Mouse (Mus musculus) heart, postnatal 0 days (tissue): ENCODE results near the gene Cotl1. TPM values are rescaled to one million over a fixed set of nuclear protein-coding genes. Genes with fewer than 3 reads are reported as not detected.

ENCODE experiments used
- ATAC-seq: fragments of 200-750 bp; cut with Nextera tagmentation; 2 replicates; pipeline ENCODE4 v1.8.0; 2017; ENCODE audit warnings: low read depth, moderate number of reproducible peaks, moderate library complexity; ENCODE audit not compliant: insufficient read depth
- DNase-seq: peaks from one replicate; pipeline ENCODE4 v3.0.0-alpha.2; 2016; ENCODE audit warnings: low spot score
- H3K27ac ChIP-seq: fragments of 300-500 bp; sonication (generic); 2 replicates; pipeline ENCODE4 v1.5.1; 2014; ENCODE audit warnings: low read depth, mild to moderate bottlenecking
- H3K27me3 ChIP-seq: fragments of 300-500 bp; sonication (generic); 2 replicates; pipeline ENCODE4 v1.6.1; 2014; ENCODE audit warnings: low read length, mixed read lengths; ENCODE audit not compliant: control insufficient read depth, insufficient read depth
- H3K36me3 ChIP-seq: fragments of 300-500 bp; sonication (generic); replicated peaks from 2 replicates; pipeline ENCODE4 v1.6.1; 2014; ENCODE audit warnings: low read length, mixed read lengths; ENCODE audit not compliant: control insufficient read depth, insufficient read depth
- H3K4me1 ChIP-seq: fragments of 300-500 bp; sonication (generic); 2 replicates; pipeline ENCODE4 v1.6.1; 2014; ENCODE audit warnings: antibody characterized with exemption; ENCODE audit not compliant: control insufficient read depth, insufficient read depth
- H3K4me2 ChIP-seq: fragments of 300-500 bp; sonication (generic); 2 replicates; pipeline ENCODE4 v1.6.1; 2014; ENCODE audit warnings: low read depth, mild to moderate bottlenecking, low read length, moderate library complexity
- H3K4me3 ChIP-seq: fragments of 300-500 bp; sonication (generic); 2 replicates; pipeline ENCODE4 v1.5.1; 2014; ENCODE audit warnings: low read depth, low read length
- H3K9ac ChIP-seq: fragments of 300-500 bp; sonication (generic); replicated peaks from 2 replicates; pipeline ENCODE4 v1.6.1; 2014; ENCODE audit warnings: low read depth, low read length, mixed read lengths
- H3K9me3 ChIP-seq: fragments of 300-500 bp; sonication (generic); replicated peaks from 2 replicates; pipeline ENCODE4 v1.6.1; 2016; ENCODE audit warnings: low read length; ENCODE audit not compliant: control insufficient read depth
- CTCF ChIP-seq: IDR thresholded peaks from 2 replicates; pipeline ENCODE4 v1.5.1; 2016; ENCODE audit warnings: antibody characterized with exemption, control low read depth, low read depth
- EP300 ChIP-seq: IDR thresholded peaks from 2 replicates; pipeline ENCODE4 v1.6.1; 2016; ENCODE audit warnings: antibody characterized with exemption, low read depth
- WGBS: fragments of 180-500 bp; shearing (Covaris S2); extraction: QIAGEN DNeasy Blood & Tissue Kit; methylation state at CpG from one replicate; pipeline ENCODE4 v1.1.7; 2014; 5-methylcytosine and 5-hydroxymethylcytosine counted together
- polyA plus RNA-seq: library from polyadenylated mRNA; unstranded; fragments of >200 nt; fragmentation: Nextera tagmentation; extraction: Ambion mirVana; gene quantifications from 2 replicates; pipeline ENCODE4 v1.2.1, GENCODE M21; 2015
- total RNA-seq: library from RNA; depleted of rRNA; stranded (reverse); fragments of >200 nt; gene quantifications from 2 replicates; pipeline ENCODE4 v1.2.3, GENCODE M21; 2014; ENCODE audit warnings: low replicate concordance

Gene Cotl1
- total and polyA plus RNA-seq, 2 experiments from 2014 or later = 15.4 to 28.3 TPM

GRCm38 (mm10) chr8:119819976-119820375 is 20.4 kb downstream of the Cotl1 start:
- no peaks in the 10 kb centered on the region; the same call in 1 of the 2 replicates for H3K36me3 ChIP-seq
- TF ChIP-seq CTCF (no peak), EP300 (no peak)
- no peak overlapping the region for H3K4me3 ChIP-seq
- 88% methylated on average over 8 of the region's 8 CpGs for WGBS
- no peaks in the 10 kb centered on the region for H3K27me3 ChIP-seq
- H3K27ac ChIP-seq = no peak overlapping the region
- ATAC-seq (no peak), DNase-seq (no peak)
- H3K4me2 ChIP-seq = no peak overlapping the region
- no peaks in the 10 kb centered on the region for H3K4me1 ChIP-seq
- no peak overlapping the region for H3K9ac ChIP-seq
- H3K9me3 ChIP-seq = no peaks in the 10 kb centered on the region

- TF ChIP-seq EP300 (no peak), CTCF (no peak)
- Histone ChIP-seq H3K4me1 (no peaks in the 10 kb centered on the region), H3K36me3 (no peaks in the 10 kb centered on the region; the same call in 1 of the 2 replicates), H3K4me3 (no peak overlapping the region), H3K9ac (no peak overlapping the region), H3K27me3 (no peaks in the 10 kb centered on the region), H3K9me3 (no peaks in the 10 kb centered on the region), H3K27ac (no peak overlapping the region), H3K4me2 (no peak overlapping the region)
- ATAC-seq (no peak), DNase-seq (no peak)
- WGBS = 79% methylated on average over 7 of the region's 7 CpGs
Observed at GRCm38 (mm10) chr8:119819316-119819715, 21.0 kb downstream of the Cotl1 start.

- no peak overlapping the region for H3K4me2 ChIP-seq
- no peak for DNase-seq
- 68% methylated on average over 12 of the region's 12 CpGs for WGBS
- no peaks in the 10 kb centered on the region for H3K27me3 ChIP-seq
- peaks cover 3% of the 10 kb centered on the region; the same call in 1 of the 2 replicates for H3K4me1 ChIP-seq
- H3K27ac ChIP-seq = no peak overlapping the region
- no peaks in the 10 kb centered on the region; the same call in 1 of the 2 replicates for H3K36me3 ChIP-seq
- no peak for ATAC-seq
- H3K9ac ChIP-seq = no peak overlapping the region
- no peak for TF ChIP-seq EP300
- no peak for TF ChIP-seq CTCF
- no peaks in the 10 kb centered on the region for H3K9me3 ChIP-seq
- H3K4me3 ChIP-seq = no peak overlapping the region
Observed at GRCm38 (mm10) chr8:119817446-119817845, 22.9 kb downstream of the Cotl1 start.

- ATAC-seq = no peak
- no peak overlapping the region for H3K27ac ChIP-seq
- H3K4me3 ChIP-seq = no peak overlapping the region
- peaks cover 3% of the 10 kb centered on the region; the same call in 1 of the 2 replicates for H3K4me1 ChIP-seq
- no peak overlapping the region for H3K4me2 ChIP-seq
- no peak for DNase-seq
- H3K36me3 ChIP-seq = no peaks in the 10 kb centered on the region; the same call in 1 of the 2 replicates
- WGBS = 80% methylated on average over 6 of the region's 6 CpGs
- TF ChIP-seq CTCF (no peak), EP300 (no peak)
- H3K27me3 ChIP-seq = no peaks in the 10 kb centered on the region
- no peaks in the 10 kb centered on the region for H3K9me3 ChIP-seq
- no peak overlapping the region for H3K9ac ChIP-seq
Observed at GRCm38 (mm10) chr8:119816219-119816618, 24.1 kb downstream of the Cotl1 start.

- TF ChIP-seq EP300 = no peak
- no peak for TF ChIP-seq CTCF
- H3K27ac ChIP-seq = no peak overlapping the region; the same call in 1 of the 2 replicates
- no peak for DNase-seq
Observed at GRCm38 (mm10) chr8:119812650-119813431, 27.5 kb downstream of the Cotl1 start.

More at GRCm38 (mm10) chr8:119812650-119813431, 27.5 kb downstream of the Cotl1 start:
- Histone ChIP-seq H3K9ac (no peak overlapping the region), H3K4me2 (no peak overlapping the region), H3K36me3 (no peaks in the 10 kb centered on the region), H3K4me1 (peaks cover 3% of the 10 kb centered on the region; the same call in 1 of the 2 replicates), H3K9me3 (no peaks in the 10 kb centered on the region), H3K27me3 (no peaks in the 10 kb centered on the region), H3K4me3 (no peak overlapping the region)
- 76% methylated on average over 12 of the region's 12 CpGs for WGBS
- no peak for ATAC-seq
